In the genomic region with DNA sequence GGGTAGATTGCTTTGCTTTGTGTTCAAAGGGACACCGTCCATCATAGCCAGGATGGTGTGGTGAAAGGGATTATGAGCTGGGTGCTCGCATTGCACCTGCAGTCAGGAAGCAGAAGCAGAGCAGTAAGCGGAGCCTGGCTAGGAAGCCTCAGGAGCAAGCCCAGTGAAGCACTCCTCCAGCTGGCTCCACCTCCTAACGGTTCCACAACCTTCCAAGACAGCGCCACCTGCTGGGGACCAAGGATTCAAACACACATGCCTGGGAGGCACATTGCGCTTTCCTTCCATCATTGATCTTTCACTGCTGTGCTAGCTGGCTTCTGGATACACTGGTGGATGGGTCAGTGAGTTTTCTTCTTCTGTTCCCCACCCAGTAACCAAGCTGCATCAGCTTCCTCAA, we compare ENCODE assay signal across 19 mouse cellular contexts.
DNase-seq lines count a peak whose midpoint lies in the region; ATAC-seq and TF ChIP-seq lines count a peak whose summit lies in the region.
"Had no signal": no experiment of that assay in that cellular context is flagged by ENCODE, and none has a peak within 500 bp of the region (broad histone marks: within the 10 kb centered on the region; RNA-seq: fewer than 3 reads in every experiment).

No protein-coding gene starts in this region.

- no peaks in the 10 kb centered on the region for H3K36me3 ChIP-seq in intestine, postnatal 0 days (ENCODE audit: control insufficient read depth, insufficient read depth)
- no peaks in the 10 kb centered on the region for H3K36me3 ChIP-seq in intestine, embryonic 15.5 days
- H3K36me3 ChIP-seq in testis, adult 2 months (ENCODE audit: control insufficient read depth, insufficient read depth, low read length) = no peaks in the 10 kb centered on the region
- H3K36me3 ChIP-seq: embryonic facial prominence, embryonic 13.5 days; forebrain, embryonic 12.5 days; heart, embryonic 13.5 days; hindbrain, embryonic 13.5 days; liver, embryonic 15.5 days; midbrain, embryonic 10.5 days; neural tube, embryonic 12.5 days had no signal

- TF ChIP-seq CTCF in intestine, postnatal 0 days (IDR thresholded peaks at IDR 0.05; ENCODE audit: low read depth) = peak; percentile 45
- TF ChIP-seq CTCF in testis, adult 2 months (IDR thresholded peaks at IDR 0.05; ENCODE audit: control insufficient read depth, insufficient read depth, insufficient replicate concordance, low read depth, low read length) = peak; percentile 63; the same call in 1 of the 2 replicates

- WGBS in intestine, postnatal 0 days = 93% methylated on average over 6 of the region's 6 CpGs
- 97% methylated on average over 6 of the region's 6 CpGs for WGBS in intestine, embryonic 15.5 days

- no peak for TF ChIP-seq POLR2A in testis, adult 2 months (IDR thresholded peaks at IDR 0.05; ENCODE audit: control insufficient read depth, low read depth, low read length)

- H3K27me3 ChIP-seq in intestine, postnatal 0 days (replicated peaks; ENCODE audit: control insufficient read depth, insufficient read depth, low read length) = no peaks in the 10 kb centered on the region
- H3K27me3 ChIP-seq in intestine, embryonic 15.5 days (replicated peaks) = no peaks in the 10 kb centered on the region
- no peaks in the 10 kb centered on the region for H3K27me3 ChIP-seq in testis, adult 2 months (ENCODE audit: control insufficient read depth, insufficient read depth, low read length)
- H3K27me3 ChIP-seq: hindbrain, embryonic 13.5 days; neural tube, embryonic 12.5 days had no signal

- ATAC-seq in intestine, postnatal 0 days = no peak
- ATAC-seq in intestine, embryonic 15.5 days = no peak
- no peak for ATAC-seq in megakaryocyte progenitor cell, adult 5-6 weeks (replicated peaks; ENCODE audit: poor library complexity)

- H3K4me2 ChIP-seq in intestine, postnatal 0 days (replicated peaks; ENCODE audit: low read depth) = no peak overlapping the region
- H3K4me2 ChIP-seq in intestine, embryonic 15.5 days (replicated peaks) = no peak overlapping the region
- H3K4me2 ChIP-seq: embryonic facial prominence, embryonic 13.5 days; forebrain, embryonic 12.5 days; heart, embryonic 13.5 days; hindbrain, embryonic 13.5 days; liver, embryonic 15.5 days; neural tube, embryonic 12.5 days had no signal

- no peak overlapping the region for H3K4me3 ChIP-seq in intestine, postnatal 0 days (ENCODE audit: low read depth, low read length)
- H3K4me3 ChIP-seq in intestine, embryonic 15.5 days (replicated peaks) = no peak overlapping the region
- H3K4me3 ChIP-seq in testis, adult 2 months (ENCODE audit: control insufficient read depth, low read depth, low read length) = no peak overlapping the region
- H3K4me3 ChIP-seq: embryonic facial prominence, embryonic 13.5 days; forebrain, embryonic 12.5 days; heart, embryonic 13.5 days; hindbrain, embryonic 13.5 days; liver, embryonic 15.5 days; midbrain, embryonic 10.5 days; neural tube, embryonic 12.5 days had no signal

- H3K9ac ChIP-seq in intestine, postnatal 0 days (ENCODE audit: low read depth, low read length) = no peak overlapping the region
- H3K9ac ChIP-seq in intestine, embryonic 15.5 days = no peak overlapping the region
- H3K9ac ChIP-seq: embryonic facial prominence, embryonic 13.5 days; forebrain, embryonic 12.5 days; heart, embryonic 13.5 days; hindbrain, embryonic 13.5 days; liver, embryonic 15.5 days; neural tube, embryonic 12.5 days had no signal

- H3K9me3 ChIP-seq in intestine, postnatal 0 days (ENCODE audit: control insufficient read depth) = peaks cover 4% of the 10 kb centered on the region; the same call in 1 of the 2 replicates
- no peaks in the 10 kb centered on the region for H3K9me3 ChIP-seq in intestine, embryonic 15.5 days
- H3K9me3 ChIP-seq: hindbrain, embryonic 13.5 days; neural tube, embryonic 12.5 days had no signal

- no peak for DNase-seq in testis, postnatal 14 days (ENCODE audit: low spot score)
- DNase-seq in ZHBTc4 (ENCODE audit: low read depth, low spot score) = peak; percentile 43
- peak; percentile 48 for DNase-seq in testis, postnatal 10 days (ENCODE audit: low spot score)
- no peak for DNase-seq in left cerebral cortex, adult 18-20 months (ENCODE audit: low spot score in 2 of 2)
- DNase-seq: adrenal gland, postnatal 25 days; cerebellum, adult 18-20 months; kidney, postnatal 14 days; retina, postnatal 1 day had no signal

- no peak overlapping the region for H3K27ac ChIP-seq in intestine, postnatal 0 days (ENCODE audit: low read depth, low read length)
- no peak overlapping the region for H3K27ac ChIP-seq in intestine, embryonic 15.5 days
- no peak overlapping the region for H3K27ac ChIP-seq in testis, adult 2 months (ENCODE audit: control insufficient read depth, insufficient read depth, low read depth, low read length)
- H3K27ac ChIP-seq: forebrain, embryonic 12.5 days; heart, embryonic 13.5 days; hindbrain, embryonic 13.5 days; liver, embryonic 15.5 days; midbrain, embryonic 10.5 days; neural tube, embryonic 12.5 days had no signal

- no peaks in the 10 kb centered on the region for H3K4me1 ChIP-seq in intestine, postnatal 0 days (replicated peaks; ENCODE audit: control insufficient read depth, insufficient read depth, low read length)
- no peaks in the 10 kb centered on the region for H3K4me1 ChIP-seq in intestine, embryonic 15.5 days (replicated peaks)
- peaks cover 4% of the 10 kb centered on the region for H3K4me1 ChIP-seq in testis, adult 2 months (ENCODE audit: control insufficient read depth, insufficient read depth, low read length)
- H3K4me1 ChIP-seq: heart, embryonic 13.5 days; liver, embryonic 15.5 days; neural tube, embryonic 12.5 days had no signal

Comparison
In these comparisons a context has a peak if more than half of its experiments do, and no peak if none do; other contexts are left out.
1. DNase-seq: peak in ZHBTc4 (single experiment) and testis, postnatal 10 days (single experiment); none in testis, postnatal 14 days (single experiment) and left cerebral cortex, adult 18-20 months (0 of 2).